Mouse (Mus musculus) lung, postnatal 14 days (tissue): Measurements from ENCODE around the gene Cln6.
"Not testable (repeated sequence)": the region's sequence is repeated elsewhere in the genome, so short reads cannot be mapped to it uniquely, and the experiment has no call there.

ENCODE experiments used
- DNase-seq: peaks from one replicate; pipeline ENCODE4 v3.0.0; 2021

The Cln6 gene

DNA sequence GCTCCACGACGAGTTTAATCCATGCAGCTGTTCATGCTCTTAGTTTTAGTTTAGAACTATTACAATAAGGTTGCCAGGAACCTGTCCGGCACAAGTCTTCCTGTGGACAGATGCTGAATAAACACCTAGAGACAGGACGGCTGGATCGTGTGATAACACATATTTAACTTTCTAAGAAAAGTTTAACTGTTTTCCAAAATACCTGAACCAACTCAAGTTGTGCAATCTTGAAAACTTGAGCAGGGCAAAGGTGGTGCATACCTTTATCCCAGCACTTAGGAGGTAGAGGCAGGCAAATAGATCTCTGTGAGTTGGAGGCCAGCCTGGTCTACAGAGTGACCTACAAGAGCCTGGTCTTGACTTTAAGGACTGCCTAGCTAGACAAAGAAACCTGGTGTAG is 3.7 kb upstream of the Cln6 start:
- DNase-seq: no peak

- DNase-seq: no peak
Observed at GRCm38 (mm10) chr9:62835705-62836446, 2.7 kb upstream of the Cln6 start.

GRCm38 (mm10) chr9:62837611-62838010 is 974 bp upstream of the Cln6 start:
- no peak for DNase-seq

DNA sequence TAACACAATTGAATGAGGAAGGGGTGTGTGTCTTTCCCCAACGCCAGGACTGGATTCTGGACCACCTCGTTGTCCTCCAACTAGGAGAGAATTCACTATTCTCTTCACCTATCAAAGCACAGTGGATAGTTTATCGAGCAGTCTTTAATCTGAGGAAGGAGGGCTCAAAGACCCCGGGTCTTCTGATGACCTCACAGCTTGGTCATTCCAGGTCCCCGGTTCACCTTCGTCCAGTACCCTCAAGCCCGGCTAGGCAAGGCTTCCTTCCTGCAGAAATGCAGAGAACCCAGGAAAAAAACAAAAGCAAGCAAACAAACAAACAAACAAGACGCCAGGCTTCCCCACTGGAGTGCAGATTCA is 459 bp upstream of the Cln6 start:
- DNase-seq: no peak

- no peak for DNase-seq
Observed at GRCm38 (mm10) chr9:62839172-62839770, 686 bp downstream of the Cln6 start.

DNA sequence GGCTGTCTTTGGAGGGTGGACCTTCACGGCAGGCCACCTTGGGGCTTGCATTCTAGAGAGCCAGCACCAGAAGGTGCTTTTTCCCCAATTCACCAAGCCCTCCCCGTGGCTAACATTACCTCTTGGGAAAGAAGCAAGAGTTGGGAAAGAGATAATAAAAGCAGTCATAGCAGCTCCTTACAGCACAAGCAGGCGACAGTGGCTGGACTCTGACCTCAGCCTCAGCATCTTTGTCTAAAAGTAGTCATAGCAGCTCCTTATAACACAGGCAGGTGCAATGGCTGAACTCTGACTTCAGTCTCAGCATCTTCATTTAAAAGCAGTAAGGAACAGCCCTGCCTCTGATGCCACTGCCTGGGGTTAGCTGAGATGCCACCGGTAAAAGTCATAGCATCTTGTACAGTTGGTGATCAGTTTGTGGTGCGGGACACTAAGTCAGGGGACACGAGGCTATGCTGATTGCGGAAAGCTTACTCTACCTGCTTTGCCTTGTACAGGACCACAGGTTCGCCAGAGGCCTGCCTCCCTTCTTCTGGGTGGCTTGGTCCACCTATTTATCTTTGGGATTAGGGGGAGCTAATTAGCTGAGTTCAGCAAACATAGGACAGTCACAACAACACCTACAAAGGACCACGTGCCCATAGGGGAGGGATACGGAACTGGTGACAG is 4.9 kb downstream of the Cln6 start:
- no peak for DNase-seq

GRCm38 (mm10) chr9:62844461-62844860 is 5.9 kb downstream of the Cln6 start:
- no peak for DNase-seq

DNA sequence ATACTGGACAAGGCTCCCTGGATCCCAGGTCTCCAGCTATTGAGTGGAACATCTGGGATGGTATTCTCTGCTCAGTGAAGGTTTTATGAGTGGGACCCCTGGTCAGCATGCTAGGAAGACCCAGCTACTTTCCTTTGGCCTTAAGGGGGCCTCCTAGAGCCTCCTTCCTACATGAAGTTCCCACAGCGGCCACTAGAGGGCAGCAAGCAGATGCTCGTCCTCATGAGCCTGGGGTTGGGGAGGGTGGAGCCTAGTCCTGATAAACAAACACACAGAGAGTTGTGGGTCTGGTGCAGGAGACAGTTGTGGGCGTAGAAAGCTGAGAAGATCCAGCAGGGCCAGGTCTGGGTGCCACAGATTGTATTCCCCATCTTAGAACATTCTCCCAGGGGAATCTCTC is 9.1 kb downstream of the Cln6 start:
- peak; percentile 94 for DNase-seq

- DNase-seq: no peak
Observed at GRCm38 (mm10) chr9:62848641-62849040, 10.1 kb downstream of the Cln6 start.

DNA sequence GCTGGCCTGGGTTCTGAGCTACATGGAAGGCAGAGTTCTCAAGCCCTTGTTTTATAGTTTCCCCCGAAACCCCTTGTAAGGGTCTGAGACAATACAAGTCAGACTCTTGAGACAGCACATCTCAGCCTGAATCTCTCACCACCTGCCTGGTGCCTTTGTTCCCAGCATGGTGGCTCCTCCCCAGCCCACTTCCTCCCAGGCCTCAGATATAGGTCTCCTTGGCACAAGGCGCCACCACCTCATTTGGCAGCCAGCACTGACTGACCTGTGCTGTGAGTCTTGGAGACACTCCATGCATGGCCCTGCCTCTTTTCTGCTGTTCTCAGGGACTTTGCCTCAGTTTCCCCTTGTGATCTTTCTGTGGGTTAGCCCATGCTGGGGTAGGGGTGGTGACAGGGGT is 13.0 kb downstream of the Cln6 start:
- DNase-seq: no peak

- DNase-seq: no peak
Observed at GRCm38 (mm10) chr9:62854483-62854882, 15.9 kb downstream of the Cln6 start.

- peak; percentile 26 for DNase-seq
Observed at GRCm38 (mm10) chr9:62857216-62857615, 18.6 kb downstream of the Cln6 start.

DNA sequence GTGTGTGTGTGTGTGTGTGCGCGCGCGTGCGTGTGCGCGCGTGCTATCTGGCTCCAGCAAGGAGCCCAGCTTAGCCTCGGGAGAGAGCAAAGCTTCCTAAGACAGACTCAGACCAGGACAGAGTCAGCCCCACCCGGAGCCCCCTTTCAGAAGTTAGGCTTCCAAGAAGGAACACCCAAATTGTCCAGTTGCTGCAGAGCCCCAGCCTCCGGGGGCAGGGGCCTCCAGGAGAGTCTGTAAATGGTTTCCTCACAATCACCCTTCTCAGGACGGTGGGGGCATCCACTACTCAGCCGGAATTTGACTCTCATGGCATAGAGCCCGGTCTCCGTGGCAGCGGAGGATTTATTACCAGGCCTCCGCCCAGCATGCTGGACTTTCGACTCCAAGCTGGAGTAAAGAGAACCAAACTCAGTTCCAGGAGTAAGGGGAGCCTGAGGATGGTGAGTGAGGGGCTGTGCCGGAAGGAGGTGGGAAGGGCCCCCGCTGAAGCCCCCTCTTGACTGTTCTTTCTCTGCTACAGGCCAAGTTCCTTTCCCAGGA is 19.2 kb downstream of the Cln6 start, which contains the start of gene Calml4:
Gene Calml4 (plus strand): TSS at position 362 of the 543 bp plus-strand sequence.
- peak; percentile 83 for DNase-seq

DNA sequence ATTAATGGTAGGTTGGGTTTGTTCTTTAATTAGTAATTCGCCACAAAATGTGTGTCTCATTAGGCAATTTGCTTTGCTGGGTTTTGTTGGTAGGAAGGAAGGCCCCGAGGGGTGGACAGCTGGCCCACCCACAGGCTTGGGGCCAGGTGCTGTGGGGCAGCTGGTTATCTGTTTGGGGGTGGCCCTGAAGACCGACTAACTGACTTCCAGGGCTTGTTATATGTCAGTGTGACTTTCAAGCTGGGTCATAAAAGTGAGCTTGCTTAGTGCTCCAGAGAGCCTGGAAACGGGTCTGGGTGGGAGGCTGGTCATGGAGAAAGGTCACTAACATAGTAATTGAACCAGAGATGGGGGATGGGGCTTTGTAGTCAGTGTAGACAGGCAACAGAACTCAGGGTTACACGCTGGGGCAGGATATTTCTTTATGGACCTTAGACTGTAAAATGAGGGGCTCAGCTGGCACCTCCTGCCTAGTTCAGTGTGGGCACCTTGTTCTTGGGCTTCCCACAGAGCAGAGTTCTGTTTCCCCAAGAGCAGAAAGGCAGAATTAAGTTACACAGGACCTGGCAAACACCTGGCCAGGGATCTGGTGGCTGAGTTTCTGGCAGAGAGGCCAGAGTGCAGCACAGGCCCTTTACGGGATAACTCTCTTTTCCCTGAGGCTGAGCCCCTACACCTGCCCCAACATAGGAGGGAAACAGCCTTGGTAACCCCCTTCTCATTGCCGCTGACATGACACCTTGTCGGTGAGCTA is 19.9 kb downstream of the Cln6 start:
- DNase-seq: no peak

- not testable (repeated sequence) for DNase-seq
Observed at GRCm38 (mm10) chr9:62860102-62860501, 21.5 kb downstream of the Cln6 start.

GRCm38 (mm10) chr9:62860866-62861265 is 22.3 kb downstream of the Cln6 start:
- no peak for DNase-seq

DNA sequence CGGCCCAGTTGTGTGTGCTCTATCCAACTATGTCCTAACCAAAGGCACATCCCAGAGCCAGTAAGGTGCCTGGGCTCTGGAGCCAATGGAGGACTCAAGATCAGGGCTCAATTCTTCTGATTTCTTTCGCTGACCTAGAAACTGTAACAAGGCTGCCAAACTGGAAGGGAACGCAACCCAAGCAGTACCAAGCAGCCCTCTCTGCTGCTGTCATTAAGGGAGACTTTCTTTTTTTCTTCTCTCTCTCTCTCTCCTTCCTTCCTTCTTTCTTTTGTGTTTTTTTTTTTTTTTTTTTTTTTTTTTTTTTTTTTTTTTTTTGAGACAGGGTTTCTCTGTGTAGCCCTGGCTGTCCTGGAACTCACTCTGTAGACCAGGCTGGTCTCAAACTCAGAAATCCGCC is 30.7 kb downstream of the Cln6 start:
- DNase-seq: not testable (repeated sequence)

- no peak for DNase-seq
Observed at GRCm38 (mm10) chr9:62870728-62871127, 32.1 kb downstream of the Cln6 start.

- DNase-seq: no peak
Observed at GRCm38 (mm10) chr9:62876966-62877616, 38.5 kb downstream of the Cln6 start.

- DNase-seq: no peak
Observed at GRCm38 (mm10) chr9:62877825-62878224, 39.2 kb downstream of the Cln6 start.

DNA sequence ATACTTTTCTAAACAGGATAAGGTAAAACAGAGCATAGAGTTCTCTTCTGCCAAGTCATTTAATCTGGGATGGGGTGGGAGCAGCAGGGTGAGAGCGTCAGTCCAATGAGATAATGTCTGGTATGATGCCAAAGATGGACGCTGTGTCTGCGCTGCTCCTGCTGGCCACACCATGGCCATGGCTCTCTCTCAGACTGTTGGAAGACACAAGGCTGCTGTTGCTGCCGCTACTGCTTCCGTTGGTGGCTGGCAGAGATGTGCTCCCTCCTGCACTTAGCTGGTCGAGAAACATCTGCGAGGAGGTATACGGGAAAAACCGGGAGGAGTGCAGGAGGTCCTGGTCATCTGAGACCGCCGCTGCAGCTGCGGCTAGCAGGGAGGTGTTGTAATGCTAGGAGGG is 43.3 kb downstream of the Cln6 start:
- DNase-seq: peak; percentile 53

- peak; percentile 32 for DNase-seq
Observed at GRCm38 (mm10) chr9:62894486-62894885, 55.9 kb downstream of the Cln6 start.
